Mouse (Mus musculus) 3T3-L1 (cell line): ENCODE data around the gene Cul5.

Source experiments
- DNase-seq: peaks from one replicate; pipeline ENCODE4 v3.0.0-alpha.2; 2015; ENCODE audit warnings: low read depth, low spot score

Gene Cul5

GRCm38 (mm10) chr9:53669680-53670219 is at the start of gene Cul5:
Gene Cul5 (minus strand): TSS chr9:53670014.
- DNase-seq, result peak; percentile 63

GRCm38 (mm10) chr9:53705992-53706696 is 36.3 kb upstream of the Cul5 start, which contains the start of gene Rab39:
Gene Rab39 (minus strand): TSS chr9:53706232.
- no peak for DNase-seq

GRCm38 (mm10) chr9:53705491-53705991 is 35.7 kb upstream of the Cul5 start:
- DNase-seq, result no peak

- DNase-seq, result no peak
Measured at GRCm38 (mm10) chr9:53702991-53703390, 33.2 kb upstream of the Cul5 start.

GRCm38 (mm10) chr9:53700496-53700895 is 30.7 kb upstream of the Cul5 start:
- DNase-seq, result no peak

GRCm38 (mm10) chr9:53695846-53696245 is 26.0 kb upstream of the Cul5 start:
- peak; percentile 69 for DNase-seq

GRCm38 (mm10) chr9:53693718-53694117 is 23.9 kb upstream of the Cul5 start:
- no peak for DNase-seq

- no peak for DNase-seq
Measured at GRCm38 (mm10) chr9:53691745-53692670, 22.2 kb upstream of the Cul5 start.

GRCm38 (mm10) chr9:53680851-53681250 is 11.0 kb upstream of the Cul5 start:
- no peak for DNase-seq

GRCm38 (mm10) chr9:53676921-53677320 is 7.1 kb upstream of the Cul5 start:
- no peak for DNase-seq

- DNase-seq, result peak; percentile 82
Measured at GRCm38 (mm10) chr9:53673571-53673970, 3.8 kb upstream of the Cul5 start.

- DNase-seq, result peak; percentile 85
Measured at GRCm38 (mm10) chr9:53667020-53667669, 2.7 kb downstream of the Cul5 start.

GRCm38 (mm10) chr9:53666665-53667019 is 3.2 kb downstream of the Cul5 start:
- no peak for DNase-seq

GRCm38 (mm10) chr9:53665428-53665827 is 4.4 kb downstream of the Cul5 start:
- no peak for DNase-seq

- DNase-seq, result no peak
Measured at GRCm38 (mm10) chr9:53664819-53665218, 5.0 kb downstream of the Cul5 start.

GRCm38 (mm10) chr9:53634796-53635195 is 35.0 kb downstream of the Cul5 start:
- no peak for DNase-seq

- DNase-seq, result no peak
Measured at GRCm38 (mm10) chr9:53615246-53615645, 54.6 kb downstream of the Cul5 start.

GRCm38 (mm10) chr9:53614286-53614685 is 55.5 kb downstream of the Cul5 start:
- no peak for DNase-seq

GRCm38 (mm10) chr9:53609968-53610781 is 59.6 kb downstream of the Cul5 start, which contains the start of gene Acat1:
Gene Acat1 (minus strand): TSS chr9:53610382.
- DNase-seq, result peak; percentile 88

GRCm38 (mm10) chr9:53609306-53609967 is 60.4 kb downstream of the Cul5 start:
- peak; percentile 35 for DNase-seq
